Mouse (Mus musculus): Measurements from ENCODE around the gene Tspan11. TPM values are rescaled to one million over a fixed set of nuclear protein-coding genes. Genes with fewer than 3 reads are reported as not detected.
A peak's percentile ranks its signal among the peaks of the same experiment; 100 is the strongest.

The Tspan11 gene
- total and polyA plus RNA-seq, 3 experiments, result not detected

GRCm38 (mm10) chr6:127970120-127970519 is 82.7 kb downstream of the Tspan11 start:
- TF ChIP-seq CTCF (conservative IDR thresholded peaks at IDR 0.05 in 1 of 2, IDR thresholded peaks at IDR 0.05 in 1 of 2; ENCODE audit: low read depth in 2 of 2, low read length in 2 of 2) (peak; percentile 75 to 84), SMC3 (IDR thresholded peaks at IDR 0.05; ENCODE audit: low read depth, low read length) (peak; percentile 49), USF2 (conservative IDR thresholded peaks at IDR 0.05; ENCODE audit: low read depth, low read length) (no peak), MYC (IDR thresholded peaks at IDR 0.05; ENCODE audit: low read depth, low read length) (no peak), RAD21 (IDR thresholded peaks at IDR 0.05; ENCODE audit: low read depth, low read length) (peak; percentile 63), ZMIZ1 (IDR thresholded peaks at IDR 0.05; ENCODE audit: low read depth, low read length) (no peak), MAX (IDR thresholded peaks at IDR 0.05; ENCODE audit: low read length) (0 out of 2 replicates have a peak, but pooled peaks have one; percentile 10), RCOR1 (conservative IDR thresholded peaks at IDR 0.05; ENCODE audit: low read depth, low read length) (no peak), JUND (conservative IDR thresholded peaks at IDR 0.05; ENCODE audit: low read depth, low read length) (no peak), NELFE (IDR thresholded peaks at IDR 0.05; ENCODE audit: low read depth, low read length) (0 out of 2 replicates have a peak, but pooled peaks have one; percentile 25), POLR2AphosphoS2 (IDR thresholded peaks at IDR 0.05; ENCODE audit: low read depth, low read length) (no peak)
- in situ Hi-C loops (cut with MboI; ENCODE audit: low pct_ligation_motif_present, low pct_unique_long_range_greater_than_20kb, low sequenced_read_pairs), result no loop called here
- no peaks in the 10 kb centered on the region for H3K9me3 ChIP-seq (replicated peaks; ENCODE audit: low read length)

GRCm38 (mm10) chr6:127970848-127971247 is 83.5 kb downstream of the Tspan11 start:
- Histone ChIP-seq H3K4me1 (ENCODE audit: control insufficient read depth in 1 of 2, insufficient read depth in 2 of 2) (no peaks in the 10 kb centered on the region), H3K4me2 (ENCODE audit: insufficient read depth, low read depth, poor library complexity, severe bottlenecking) (no peak overlapping the region), H3K79me2 (replicated peaks; ENCODE audit: control insufficient read depth, extremely low read depth, insufficient read depth, poor library complexity, severe bottlenecking) (no peaks in the 10 kb centered on the region), H3K36me3 (replicated peaks in 1 of 2; ENCODE audit: control insufficient read depth in 1 of 2, insufficient read depth in 1 of 2, low read length in 1 of 2) (no peaks in the 10 kb centered on the region), H3K27me3 (replicated peaks) (peaks cover 92% of the 10 kb centered on the region), H3K9me3 (replicated peaks; ENCODE audit: low read length) (no peaks in the 10 kb centered on the region), H3K27ac (ENCODE audit: insufficient read depth, low read depth) (no peak overlapping the region), H3K9ac (ENCODE audit: insufficient read depth, low read depth) (no peak overlapping the region), H3K4me3 (replicated peaks in 1 of 3; ENCODE audit: low read depth in 2 of 3, low read length in 2 of 3, poor library complexity in 1 of 3) (no peak overlapping the region)
- no peak for TF ChIP-seq RAD21 (IDR thresholded peaks at IDR 0.05; ENCODE audit: low read depth, low read length)
- no peak for TF ChIP-seq CTCF (conservative IDR thresholded peaks at IDR 0.05 in 1 of 2, IDR thresholded peaks at IDR 0.05 in 1 of 2; ENCODE audit: low read depth in 2 of 2, low read length in 2 of 2)
- no peak for TF ChIP-seq POLR2AphosphoS2 (IDR thresholded peaks at IDR 0.05; ENCODE audit: low read depth, low read length)
- no peak for TF ChIP-seq POLR2A (IDR thresholded peaks at IDR 0.05; ENCODE audit: low read depth, low read length)
- TF ChIP-seq MAX (IDR thresholded peaks at IDR 0.05; ENCODE audit: low read length), result no peak
- no peak for TF ChIP-seq SIN3A (IDR thresholded peaks at IDR 0.05; ENCODE audit: low read length)
- no peak for TF ChIP-seq EP300 (IDR thresholded peaks at IDR 0.05; ENCODE audit: low read length)
- TF ChIP-seq MXI1 (IDR thresholded peaks at IDR 0.05; ENCODE audit: low read depth, low read length), result no peak
- TF ChIP-seq TBP (conservative IDR thresholded peaks at IDR 0.05; ENCODE audit: low read depth, low read length), result no peak
- TF ChIP-seq NELFE (IDR thresholded peaks at IDR 0.05; ENCODE audit: low read depth, low read length), result no peak
- TF ChIP-seq ZNF384 (IDR thresholded peaks at IDR 0.05; ENCODE audit: low read depth, low read length), result no peak
- TF ChIP-seq UBTF (IDR thresholded peaks at IDR 0.05; ENCODE audit: low read depth, low read length), result no peak
- no peak for TF ChIP-seq JUN (IDR thresholded peaks at IDR 0.05; ENCODE audit: insufficient read depth, low read depth, low read length)
- no peak for TF ChIP-seq GABPA (IDR thresholded peaks at IDR 0.05; ENCODE audit: insufficient replicate concordance, low read depth, low read length)
- no peak for TF ChIP-seq CHD1 (IDR thresholded peaks at IDR 0.05; ENCODE audit: low read depth, low read length)
- no peak for DNase-seq (ENCODE audit: extremely low read depth)
- in situ Hi-C loops (cut with MboI; ENCODE audit: low pct_ligation_motif_present, low pct_unique_long_range_greater_than_20kb, low sequenced_read_pairs) (no loop called here), dilution Hi-C loops (cut with MboI; ENCODE audit: extremely low pct_ligation_motif_present, extremely low pct_unique_long_range_greater_than_20kb, low sequenced_read_pairs) (no loop called here)

More at GRCm38 (mm10) chr6:127970120-127970519, 82.7 kb downstream of the Tspan11 start:
- Histone ChIP-seq H3K9ac (ENCODE audit: insufficient read depth, low read depth) (no peak overlapping the region), H3K4me2 (ENCODE audit: insufficient read depth, low read depth, poor library complexity, severe bottlenecking) (no peak overlapping the region), H3K27ac (ENCODE audit: insufficient read depth, low read depth) (no peak overlapping the region), H3K4me3 (replicated peaks in 1 of 3; ENCODE audit: low read depth in 2 of 3, low read length in 2 of 3, poor library complexity in 1 of 3) (no peak overlapping the region), H3K36me3 (replicated peaks in 1 of 2; ENCODE audit: control insufficient read depth in 1 of 2, insufficient read depth in 1 of 2, low read length in 1 of 2) (no peaks in the 10 kb centered on the region), H3K79me2 (replicated peaks; ENCODE audit: control insufficient read depth, extremely low read depth, insufficient read depth, poor library complexity, severe bottlenecking) (no peaks in the 10 kb centered on the region), H3K27me3 (replicated peaks) (peaks cover 93% of the 10 kb centered on the region), H3K4me1 (ENCODE audit: control insufficient read depth in 1 of 2, insufficient read depth in 2 of 2) (no peaks in the 10 kb centered on the region)
- dilution Hi-C loops (cut with MboI; ENCODE audit: extremely low pct_ligation_motif_present, extremely low pct_unique_long_range_greater_than_20kb, low sequenced_read_pairs), result no loop called here
- DNase-seq (ENCODE audit: extremely low read depth), result peak; percentile 48

All from CH12.LX (cell line).